Mouse (Mus musculus) ES-E14 (cell line): ENCODE results near the gene Vmn1r221.
"Not testable (repeated sequence)": the region's sequence is repeated elsewhere in the genome, so short reads cannot be mapped to it uniquely, and the experiment has no call there.

Experiments used
- CHD2 ChIP-seq: IDR thresholded peaks from 2 replicates; pipeline ENCODE4 v1.6.1; 2014; ENCODE audit warnings: mild to moderate bottlenecking, low read depth, low read length, inconsistent platforms
- ZNF384 ChIP-seq: IDR thresholded peaks from 2 replicates; pipeline ENCODE4 v1.6.1; 2012; ENCODE audit warnings: low read depth, low read length, inconsistent platforms

DNA sequence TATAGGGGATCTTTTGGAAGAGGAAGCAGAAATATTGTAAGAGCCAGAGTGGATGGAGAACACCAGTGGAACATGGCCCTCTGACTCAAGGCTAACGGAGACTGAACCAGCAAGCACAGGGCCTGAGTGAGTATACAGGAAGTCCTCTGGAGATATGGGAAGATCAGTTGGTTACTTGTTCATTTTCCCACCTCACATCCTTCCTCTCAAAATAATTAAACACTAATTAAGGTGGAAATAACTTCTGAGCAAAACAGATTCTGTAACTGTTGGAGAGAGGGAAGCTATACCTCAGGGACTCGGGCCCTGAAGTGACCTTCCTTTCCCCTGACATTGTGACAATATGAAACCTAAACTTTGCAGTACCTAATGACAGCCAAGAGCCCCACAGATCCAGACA is at the start of gene Vmn1r221:
- TF ChIP-seq ZNF384, CHD2: not testable (repeated sequence)
